Mouse (Mus musculus) G1E-ER4 (cell line): ENCODE measurements around the gene Zfp592. TPM values are rescaled to one million over a fixed set of nuclear protein-coding genes. Genes with fewer than 3 reads are reported as not detected.

Experiments
- GATA1 ChIP-seq: IDR thresholded peaks from one replicate; pipeline ENCODE4 v1.8.0; 2012; ENCODE audit warnings: low read length, inconsistent platforms
- polyA plus RNA-seq: library from polyadenylated mRNA; stranded (reverse); fragments of >175 nt; gene quantifications from 2 replicates; pipeline ENCODE4 v1.2.3, GENCODE M21; 2012

Gene Zfp592
- 65.8 and 78.9 TPM in 2 replicates for polyA plus RNA-seq

DNA sequence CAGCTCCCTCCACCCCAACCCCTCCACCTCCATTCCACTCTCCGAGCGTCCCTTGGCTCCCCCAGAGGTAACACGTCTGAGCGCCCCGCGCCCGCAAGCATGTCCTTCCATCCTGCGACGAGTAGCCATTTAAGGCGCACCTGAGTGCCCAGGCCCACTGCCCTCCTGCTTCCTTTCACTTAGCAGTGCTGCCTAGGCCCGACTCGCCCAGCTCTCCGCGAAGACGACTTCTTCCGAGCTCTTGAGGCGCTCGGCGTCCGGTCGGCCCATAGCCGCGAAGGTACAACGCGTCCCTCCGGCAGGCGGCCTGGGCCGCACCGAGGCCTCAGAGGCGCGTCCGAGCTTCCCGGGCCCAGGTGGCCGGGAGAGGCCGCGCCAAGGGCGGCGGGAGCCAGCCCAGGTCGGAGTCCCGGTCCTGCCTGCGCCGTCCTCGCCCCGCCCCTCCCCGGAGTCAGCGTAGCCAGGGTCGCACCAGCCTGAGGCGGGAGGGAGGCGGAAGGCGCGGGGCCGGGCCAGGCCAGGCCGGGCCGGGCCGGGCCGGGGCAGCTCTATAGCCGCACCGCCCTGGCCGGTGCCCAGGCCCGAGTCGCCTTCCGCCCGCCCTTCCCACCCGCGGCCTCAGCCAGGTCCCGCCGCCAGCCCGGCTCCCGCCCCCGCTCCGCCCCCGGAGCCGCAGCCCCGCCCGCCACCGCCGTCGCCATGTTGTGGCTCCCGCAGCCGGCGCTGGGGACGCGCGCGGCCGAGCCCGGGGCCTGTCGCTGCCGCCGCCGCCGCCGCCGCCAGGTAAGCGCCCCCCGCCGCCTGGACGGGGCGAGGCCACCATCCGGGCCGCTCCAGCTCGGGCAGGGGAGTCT is at the start of gene Zfp592:
Gene Zfp592, plus strand, starts transcription at position 702 of the 854 bp plus-strand sequence.
- TF ChIP-seq GATA1: no peak

DNA sequence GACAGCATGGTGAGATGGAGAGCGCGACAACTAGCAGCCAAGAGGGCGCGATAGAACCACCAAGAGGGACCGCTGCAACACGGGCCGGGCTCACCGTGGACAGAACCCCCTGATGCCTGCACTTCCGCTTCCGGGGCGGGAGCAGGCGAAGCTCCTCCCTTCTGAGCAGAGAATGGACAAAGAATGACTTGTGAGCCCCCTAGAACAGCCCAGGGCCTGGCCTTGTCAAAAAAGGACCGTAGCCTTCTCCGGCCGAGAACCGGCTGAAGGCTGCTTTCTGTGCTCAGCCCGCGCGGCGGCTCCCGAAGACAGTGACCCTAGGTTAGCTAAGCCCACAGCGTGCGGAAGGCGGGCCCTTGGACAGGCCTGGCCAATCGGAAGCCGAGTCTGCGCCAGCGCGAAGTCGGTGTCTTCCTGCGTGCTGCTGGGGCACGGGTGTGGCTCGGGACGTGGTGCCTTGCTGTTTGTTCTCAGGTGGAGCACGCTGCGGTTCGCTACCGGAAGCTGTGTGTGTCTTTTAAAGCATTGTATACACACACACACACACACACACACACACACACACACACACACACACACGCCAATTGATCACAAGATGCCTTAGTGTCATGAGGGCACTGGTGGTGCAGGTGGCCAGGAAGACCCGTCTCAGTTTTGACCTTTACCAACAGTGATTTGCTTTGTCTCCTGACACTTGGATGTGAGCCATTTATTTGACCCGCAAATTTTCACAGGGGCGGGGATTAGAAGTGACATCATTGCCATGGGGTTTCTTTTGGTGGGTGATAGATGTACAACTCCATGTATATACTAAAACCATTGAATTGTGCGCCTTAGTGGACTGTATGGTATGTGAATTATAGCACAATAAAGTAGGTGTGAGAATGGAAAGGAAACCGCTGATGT is 45.8 kb upstream of the Zfp592 start, which contains the start of gene Sec11a:
Gene Sec11a, minus strand, starts transcription at position 336 of the 906 bp plus-strand sequence.
- no peak for TF ChIP-seq GATA1

DNA sequence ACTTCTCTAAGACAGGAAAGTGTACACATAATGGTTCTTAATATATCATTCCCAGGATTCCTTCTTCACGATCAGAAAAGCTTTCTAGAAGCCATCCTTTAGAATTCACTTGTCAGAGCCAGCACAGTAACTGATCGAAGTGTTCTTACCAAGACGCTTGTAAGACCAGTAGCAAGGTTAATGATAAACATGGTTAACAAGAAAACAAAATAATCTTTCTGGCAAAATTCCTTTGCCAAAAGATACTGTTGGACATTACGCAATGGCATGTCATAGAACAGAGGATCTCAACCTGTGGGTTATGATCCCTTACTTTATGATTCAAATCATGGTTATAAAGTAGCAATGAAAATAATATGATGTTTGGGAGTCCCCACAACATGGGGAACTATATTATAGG is 42.0 kb upstream of the Zfp592 start:
- no peak for TF ChIP-seq GATA1

DNA sequence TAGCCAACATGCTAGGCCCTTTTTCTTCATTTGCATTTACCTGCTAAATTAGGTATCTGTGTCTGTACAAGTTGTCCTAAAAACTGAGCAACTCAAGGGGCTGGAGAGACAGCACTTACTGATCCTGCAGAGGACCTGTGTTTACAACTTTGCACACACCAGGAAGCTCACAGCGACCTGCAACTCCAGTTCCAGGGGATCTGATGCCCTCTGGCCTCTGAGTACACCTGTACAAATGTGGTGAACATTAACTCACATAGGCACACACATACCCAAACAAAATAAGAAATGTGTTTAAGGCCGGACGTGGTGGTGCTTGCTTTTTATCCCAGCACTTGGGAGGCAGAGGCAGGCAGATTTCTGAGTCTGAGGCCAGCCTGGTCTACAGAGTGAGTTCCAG is 41.3 kb upstream of the Zfp592 start:
- no peak for TF ChIP-seq GATA1

DNA sequence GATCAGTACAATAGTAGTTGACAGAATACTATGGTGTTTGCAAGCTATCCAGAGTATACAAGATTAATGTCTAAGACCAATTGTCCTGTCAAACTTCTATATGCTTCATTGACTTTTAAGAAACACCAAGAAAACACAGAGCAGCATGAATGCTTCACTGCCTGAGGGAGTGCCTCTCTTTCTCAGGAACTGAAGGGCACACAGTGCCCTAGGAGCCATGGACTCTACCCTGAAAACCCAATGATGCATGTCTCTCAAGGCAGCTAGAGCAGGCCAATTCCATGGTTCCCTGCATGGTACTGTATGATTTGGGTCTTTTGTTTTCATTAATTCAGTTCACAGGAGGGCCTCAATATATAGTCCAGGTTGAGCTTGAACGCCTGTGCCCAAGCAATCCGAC is 39.2 kb upstream of the Zfp592 start:
- no peak for TF ChIP-seq GATA1

DNA sequence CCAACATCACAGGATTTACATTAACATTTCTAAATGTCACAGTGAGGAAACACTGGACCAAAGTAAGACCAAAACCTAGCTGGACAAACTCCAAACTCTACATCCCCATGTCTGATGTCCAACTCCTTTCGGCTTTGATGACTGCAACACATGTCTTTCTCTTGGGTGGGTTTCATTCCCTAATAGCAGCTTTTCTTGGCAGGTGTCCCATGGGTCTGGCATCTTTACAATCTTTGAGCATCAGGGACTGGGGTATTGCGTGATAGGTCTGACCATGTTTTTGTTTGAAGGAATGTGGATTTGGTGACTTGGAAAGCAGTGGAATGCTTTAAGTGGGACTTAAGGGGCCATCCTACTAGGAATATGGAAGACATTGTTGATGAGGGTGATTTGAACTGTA is 36.6 kb upstream of the Zfp592 start:
- TF ChIP-seq GATA1: no peak

DNA sequence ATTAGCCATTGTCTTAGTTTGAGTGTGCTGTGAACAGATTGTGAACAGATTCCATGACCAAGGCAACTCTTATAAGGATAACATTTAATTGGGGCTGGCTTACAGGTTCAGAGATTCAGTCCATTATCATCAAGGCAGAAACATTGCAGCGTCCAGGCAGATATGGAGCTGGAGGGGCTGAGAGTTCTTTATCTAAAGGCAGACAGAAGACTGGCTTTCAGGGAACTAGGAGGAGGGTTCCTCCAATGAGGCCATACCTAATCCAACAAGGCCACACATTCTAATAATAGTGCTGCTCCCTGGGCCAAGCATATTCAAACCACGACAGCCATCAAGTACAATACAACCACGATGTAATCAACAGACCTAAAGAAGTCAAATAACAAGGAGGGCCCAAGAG is 34.5 kb upstream of the Zfp592 start:
- no peak for TF ChIP-seq GATA1

DNA sequence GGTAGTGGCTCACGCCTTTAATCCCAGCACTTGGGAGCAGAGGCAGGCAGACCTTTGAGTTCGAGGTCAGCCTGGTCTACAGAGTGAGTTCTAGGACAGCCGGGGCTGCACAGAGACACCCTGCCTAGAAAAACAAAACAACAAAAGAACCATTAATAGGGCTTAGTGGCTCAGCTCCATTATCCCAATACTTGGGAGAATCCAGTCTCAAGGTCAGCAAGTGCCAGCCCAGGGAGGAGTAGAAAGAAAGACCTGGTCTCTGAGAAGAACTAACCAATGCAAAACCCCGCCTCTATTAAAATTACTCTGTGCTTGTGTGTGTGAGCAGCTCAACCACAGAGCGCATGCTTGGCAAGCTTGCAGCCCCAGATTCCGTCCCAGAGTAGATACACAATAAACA is 30.7 kb upstream of the Zfp592 start:
- TF ChIP-seq GATA1: no peak

DNA sequence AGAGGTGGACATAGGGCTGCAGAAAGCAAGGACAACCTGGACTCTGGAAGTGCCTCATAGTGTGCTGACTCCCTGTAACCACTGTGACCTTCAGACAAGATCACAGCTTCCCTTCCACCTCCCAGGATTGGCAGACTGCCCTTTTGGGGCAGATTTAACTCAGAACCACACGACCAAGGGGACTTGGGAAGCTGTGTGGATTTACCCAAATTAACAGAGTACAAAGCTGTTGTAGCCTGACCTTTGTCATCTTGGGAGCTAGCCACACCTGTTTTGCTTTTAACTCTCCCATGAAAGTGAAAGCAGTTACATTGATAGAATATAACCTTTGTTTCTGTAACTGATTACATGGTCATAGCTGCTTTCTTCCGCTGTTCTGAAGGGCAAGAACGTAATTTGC is 22.6 kb upstream of the Zfp592 start:
- no peak for TF ChIP-seq GATA1

DNA sequence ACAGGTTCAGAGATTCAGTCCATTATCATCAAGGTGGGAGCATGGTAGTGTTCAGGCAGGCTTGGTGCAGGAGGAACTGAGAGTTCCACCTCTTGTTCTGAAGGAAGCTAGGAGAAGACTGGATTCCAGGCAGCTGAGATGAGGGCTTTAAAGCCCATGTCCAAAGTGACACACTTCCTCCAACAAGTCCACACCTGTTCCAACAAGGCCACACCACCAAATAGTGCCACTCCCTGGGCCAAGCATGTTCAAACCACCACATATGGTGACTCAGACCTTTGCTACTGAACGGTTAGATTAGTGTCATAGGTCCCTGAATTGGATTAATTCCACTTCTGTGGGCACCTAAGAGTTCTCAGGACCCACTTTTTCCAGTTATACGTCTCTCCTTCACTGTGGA is 22.1 kb upstream of the Zfp592 start:
- TF ChIP-seq GATA1: no peak

DNA sequence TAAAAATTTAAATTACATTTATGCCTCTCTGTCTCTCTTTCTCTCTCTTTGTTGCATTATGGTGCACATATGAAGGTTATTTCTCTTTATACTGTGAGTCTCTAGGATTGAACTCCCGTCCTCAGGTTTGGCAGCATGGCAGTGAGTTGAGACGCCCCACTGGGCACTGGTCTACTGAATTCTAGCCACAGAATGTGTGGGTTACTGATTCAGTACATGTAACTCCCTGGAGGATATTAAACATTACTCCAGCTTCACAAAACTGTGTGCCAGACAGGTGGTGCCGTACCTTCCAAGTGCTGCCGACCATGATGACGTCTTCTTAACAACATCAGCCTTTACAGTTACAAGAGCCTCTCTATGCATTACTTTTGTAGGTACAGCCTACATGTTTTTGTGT is 21.4 kb upstream of the Zfp592 start:
- TF ChIP-seq GATA1: no peak

DNA sequence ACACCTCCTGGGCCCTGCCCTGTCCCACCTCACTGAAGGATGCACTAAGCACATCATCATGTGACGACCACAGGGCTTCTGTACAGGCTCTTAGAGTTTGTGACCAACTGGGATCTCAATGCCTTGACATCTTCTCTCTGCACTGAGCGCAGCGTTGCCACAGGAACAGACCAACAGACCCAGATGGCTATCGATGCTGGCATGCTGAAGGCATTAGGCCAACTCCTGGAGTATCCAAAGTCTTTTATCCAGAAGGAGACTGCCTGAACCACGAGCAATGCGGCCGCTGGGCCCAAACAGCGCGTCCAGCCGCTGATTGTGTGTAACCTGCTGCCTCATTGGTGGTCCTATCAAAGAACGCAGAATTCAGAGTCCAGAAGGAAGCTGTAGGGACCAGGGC is 12.9 kb upstream of the Zfp592 start:
- no peak for TF ChIP-seq GATA1

DNA sequence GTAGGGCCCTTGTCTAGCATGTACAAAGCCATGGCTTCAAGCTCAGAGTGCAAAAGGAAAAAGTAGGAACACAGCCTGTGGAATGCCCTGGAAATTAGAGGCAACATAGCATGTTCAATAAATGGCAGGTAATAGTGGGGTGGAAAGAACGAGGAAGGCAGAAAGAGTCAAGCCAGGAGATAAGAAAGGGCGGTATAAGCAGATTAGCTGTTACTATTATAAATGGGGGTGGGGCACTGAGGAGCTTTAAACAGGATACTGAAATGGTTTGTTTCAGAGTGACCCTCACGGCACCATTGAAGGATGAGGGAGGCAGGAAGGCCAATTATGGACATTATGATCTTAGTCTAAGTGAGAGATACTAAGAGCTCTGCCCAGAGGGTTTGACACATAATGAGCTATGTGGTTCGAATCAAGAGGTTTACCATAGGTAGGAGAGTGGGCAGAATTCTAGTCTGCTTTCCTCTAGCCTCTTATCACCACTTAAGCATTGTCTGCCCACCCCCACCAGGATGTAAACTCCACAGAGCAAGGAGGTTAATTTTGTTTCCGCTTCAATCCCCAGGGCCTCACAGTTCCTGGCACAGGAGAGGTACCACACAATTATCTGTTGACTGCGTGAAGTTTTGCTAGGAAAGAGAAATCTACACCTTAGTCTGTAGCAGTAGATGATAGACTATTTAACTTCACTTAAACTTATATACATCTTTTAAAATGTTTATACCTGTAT is 6.9 kb upstream of the Zfp592 start:
- peak; percentile 18 for TF ChIP-seq GATA1

DNA sequence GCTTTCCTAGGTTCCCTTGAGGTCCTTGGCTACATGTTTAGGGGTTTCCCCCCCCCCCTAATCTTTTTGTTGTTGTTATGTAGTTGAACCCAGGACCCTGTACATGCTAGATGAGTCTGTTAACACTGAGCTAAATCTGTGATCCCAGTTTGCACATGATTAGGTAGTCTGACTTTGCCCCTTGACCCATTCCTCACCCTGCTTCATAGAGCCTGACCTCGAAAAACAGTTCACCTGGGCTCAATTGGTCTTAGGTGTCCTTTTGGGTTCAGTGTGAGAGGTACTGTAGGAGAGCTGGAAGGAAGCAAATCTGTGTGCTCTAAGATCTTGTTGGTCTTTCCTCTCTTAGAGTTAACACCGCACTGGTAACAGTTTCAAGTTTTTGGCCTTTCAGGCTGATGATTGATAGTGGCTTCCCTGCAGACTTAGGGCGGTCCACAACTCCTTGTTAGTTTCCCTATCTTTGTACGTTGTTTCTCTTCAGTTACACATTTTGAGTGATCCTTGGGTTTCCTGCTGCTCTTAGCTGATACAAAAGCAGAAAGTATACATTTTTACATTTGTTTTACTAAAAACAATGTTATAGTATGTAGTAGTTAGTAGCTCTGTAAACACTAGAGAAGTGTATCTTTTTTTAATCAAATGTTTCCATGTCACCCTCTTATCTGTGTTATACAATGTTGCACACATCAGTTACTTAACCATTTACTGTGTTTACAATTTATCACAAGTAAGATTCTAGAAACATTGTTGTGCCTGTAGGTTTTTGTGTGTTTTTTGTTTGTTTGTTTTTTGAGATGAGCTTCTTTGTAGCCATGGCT is 5.5 kb upstream of the Zfp592 start:
- no peak for TF ChIP-seq GATA1

DNA sequence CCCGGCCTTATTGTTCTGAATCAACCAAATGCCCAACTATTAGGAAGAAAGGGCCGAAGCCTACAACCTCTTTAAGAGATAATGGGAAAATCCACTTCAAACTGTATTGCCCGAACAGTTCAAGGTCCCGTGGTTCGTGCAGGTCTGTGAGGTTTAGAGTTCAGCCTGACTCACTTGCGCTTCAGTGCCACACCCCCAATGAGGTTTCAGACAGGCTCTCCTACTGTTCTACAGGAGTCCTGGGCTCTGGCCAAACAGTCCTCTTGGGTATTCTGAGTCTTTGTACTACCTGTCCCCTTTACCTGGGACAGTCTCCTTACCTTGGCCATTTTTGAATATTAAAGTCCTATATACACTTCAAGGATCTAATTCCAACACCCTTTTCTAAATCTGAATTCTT is 3.2 kb upstream of the Zfp592 start:
- TF ChIP-seq GATA1: no peak
